9 mouse cellular contexts compared by ENCODE assay signal in the genomic region with DNA sequence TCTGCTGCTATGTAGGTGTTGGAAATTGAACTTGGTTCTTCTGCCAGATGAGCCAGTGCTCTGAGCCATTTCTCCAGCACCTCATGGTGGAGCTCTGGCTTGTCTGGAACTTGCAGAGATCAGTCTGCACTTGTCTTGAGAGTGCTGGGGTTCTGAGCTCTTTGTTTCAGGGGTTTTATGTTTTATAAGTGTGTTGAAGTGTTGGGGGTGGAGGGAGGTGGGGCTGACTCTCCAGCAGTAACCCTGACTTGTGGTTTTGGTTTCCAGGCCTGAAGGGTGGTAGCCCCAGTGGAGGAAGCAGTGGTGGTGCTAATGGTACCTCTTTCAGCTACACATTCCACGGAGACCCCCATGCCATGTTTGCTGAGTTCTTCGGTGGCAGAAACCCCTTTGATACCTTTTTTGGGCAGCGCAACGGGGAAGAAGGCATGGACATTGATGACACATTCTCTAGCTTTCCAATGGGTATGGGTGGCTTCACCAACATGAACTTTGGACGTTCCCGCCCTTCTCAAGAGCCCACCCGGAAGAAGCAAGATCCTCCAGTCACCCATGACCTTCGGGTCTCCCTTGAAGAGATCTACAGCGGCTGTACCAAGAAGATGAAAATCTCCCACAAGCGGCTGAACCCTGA. TPM values are rescaled to one million over a fixed set of nuclear protein-coding genes. Genes with fewer than 3 reads are reported as not detected.
A peak's percentile ranks its signal among the peaks of the same experiment; 100 is the strongest.
DNase-seq lines count a peak whose midpoint lies in the region; ATAC-seq and TF ChIP-seq lines count a peak whose summit lies in the region.
"Had no signal": no experiment of that assay in that cellular context is flagged by ENCODE, and none has a peak within 500 bp of the region (broad histone marks: within the 10 kb centered on the region; RNA-seq: fewer than 3 reads in every experiment).

No protein-coding gene starts in this region.

- peaks cover 19% of the 10 kb centered on the region for H3K4me1 ChIP-seq in heart, embryonic 12.5 days (replicated peaks)
- peaks cover 57% of the 10 kb centered on the region for H3K4me1 ChIP-seq in E14TG2a.4 (replicated peaks; ENCODE audit: low read depth, low read length)
- peaks cover 7% of the 10 kb centered on the region for H3K4me1 ChIP-seq in forebrain, postnatal 0 days (ENCODE audit: insufficient read depth)
- peaks cover 16% of the 10 kb centered on the region for H3K4me1 ChIP-seq in liver, postnatal 0 days (ENCODE audit: insufficient read depth)

- no peaks in the 10 kb centered on the region for H3K9me3 ChIP-seq in heart, embryonic 12.5 days (replicated peaks)
- H3K9me3 ChIP-seq in E14TG2a.4 (ENCODE audit: low read length): no peaks in the 10 kb centered on the region
- H3K9me3 ChIP-seq in forebrain, postnatal 0 days (ENCODE audit: low read length): no peaks in the 10 kb centered on the region
- no peaks in the 10 kb centered on the region for H3K9me3 ChIP-seq in liver, postnatal 0 days (ENCODE audit: low read length)

- whole genome bisulfite sequencing in heart, embryonic 12.5 days: 92% methylated on average over 10 of the region's 10 CpGs
- WGBS in forebrain, postnatal 0 days: 94% methylated on average over 10 of the region's 10 CpGs
- 80% methylated on average over 10 of the region's 10 CpGs for WGBS in liver, postnatal 0 days (ENCODE audit: insufficient replicate concordance)

- peaks cover 44% of the 10 kb centered on the region for H3K36me3 ChIP-seq in heart, embryonic 12.5 days
- peaks cover 54% of the 10 kb centered on the region for H3K36me3 ChIP-seq in E14TG2a.4 (ENCODE audit: insufficient read depth, low read length)
- H3K36me3 ChIP-seq in forebrain, postnatal 0 days (ENCODE audit: insufficient read depth): peaks cover 46% of the 10 kb centered on the region
- H3K36me3 ChIP-seq in liver, postnatal 0 days (replicated peaks; ENCODE audit: insufficient read depth, low read length): peaks cover 46% of the 10 kb centered on the region

- ATAC-seq in heart, embryonic 12.5 days (ENCODE audit: insufficient number of reproducible peaks, low FRiP score): no peak
- ATAC-seq in forebrain, postnatal 0 days: no peak
- no peak for ATAC-seq in liver, postnatal 0 days

- no peak for TF ChIP-seq CTCF in E14TG2a.4 (conservative IDR thresholded peaks at IDR 0.05; ENCODE audit: low read length)
- no peak for TF ChIP-seq CTCF in forebrain, postnatal 0 days (IDR thresholded peaks at IDR 0.05; ENCODE audit: low read depth)
- no peak for TF ChIP-seq CTCF in liver, postnatal 0 days (IDR thresholded peaks at IDR 0.05; ENCODE audit: low read depth)

- no peak for TF ChIP-seq EP300 in liver, postnatal 0 days (IDR thresholded peaks at IDR 0.05; ENCODE audit: low read depth)

- H3K9ac ChIP-seq in heart, embryonic 12.5 days: peak overlapping the region; percentile 91
- peak overlapping the region; percentile 68 for H3K9ac ChIP-seq in forebrain, postnatal 0 days
- H3K9ac ChIP-seq in liver, postnatal 0 days (replicated peaks): peak overlapping the region; percentile 95

- H3K27me3 ChIP-seq in heart, embryonic 12.5 days (replicated peaks): no peaks in the 10 kb centered on the region
- no peaks in the 10 kb centered on the region for H3K27me3 ChIP-seq in E14TG2a.4 (ENCODE audit: insufficient read depth, low read length)
- H3K27me3 ChIP-seq in forebrain, postnatal 0 days (ENCODE audit: insufficient read depth, low read length): no peaks in the 10 kb centered on the region
- H3K27me3 ChIP-seq in liver, postnatal 0 days (ENCODE audit: insufficient read depth, low read length): no peaks in the 10 kb centered on the region

- peak overlapping the region; percentile 73 for H3K4me3 ChIP-seq in heart, embryonic 12.5 days
- H3K4me3 ChIP-seq in E14TG2a.4 (replicated peaks; ENCODE audit: low read length): peak overlapping the region; percentile 93
- H3K4me3 ChIP-seq in forebrain, postnatal 0 days (ENCODE audit: low read depth, low read length): peak overlapping the region; percentile 83
- peak overlapping the region; percentile 95 for H3K4me3 ChIP-seq in liver, postnatal 0 days (ENCODE audit: low read depth, low read length)

- peak overlapping the region; percentile 80 for H3K4me2 ChIP-seq in heart, embryonic 12.5 days
- peak overlapping the region; percentile 63 for H3K4me2 ChIP-seq in forebrain, postnatal 0 days (ENCODE audit: low read depth)
- H3K4me2 ChIP-seq in liver, postnatal 0 days (ENCODE audit: low read depth, low read length): peak overlapping the region; percentile 78

- DNase-seq in heart, postnatal 36 days: no peak
- no peak for DNase-seq in forebrain, postnatal 0 days
- DNase-seq in liver, postnatal 0 days: no peak
- DNase-seq in left cerebral cortex, adult 9 months (ENCODE audit: low spot score in 2 of 2): no peak
- no peak for DNase-seq in urinary bladder, adult 18-20 months (ENCODE audit: low spot score in 2 of 2)
- no peak for DNase-seq in layer of hippocampus, postnatal 36 days
- DNase-seq: kidney, postnatal 14 days had no signal

- intact Hi-C loops in heart, postnatal 36 days (cut with DNase I): no loop called here

- no peak overlapping the region for H3K27ac ChIP-seq in heart, embryonic 12.5 days (ENCODE audit: poor library complexity, severe bottlenecking)
- no peak overlapping the region for H3K27ac ChIP-seq in forebrain, postnatal 0 days (ENCODE audit: low read depth, low read length)
- no peak overlapping the region for H3K27ac ChIP-seq in liver, postnatal 0 days (ENCODE audit: low read depth)

RNA-seq across cellular contexts. Expression of a gene that starts 1.7 kb away (rescaled TPM):
- 45.1 and 47.4 TPM in 2 replicates for polyA plus RNA-seq in heart, embryonic 12.5 days (2016; fragmentation: Nextera tagmentation; extraction: Ambion mirVana)
- 10 to 100 TPM; 10.7 to 16.0 TPM for total RNA-seq in heart, postnatal 36 days (2021)
- total RNA-seq in forebrain, postnatal 0 days (2014; rRNA removed): 41.2 and 46.6 TPM in 2 replicates
- 40.7 and 65.1 TPM in 2 replicates for polyA plus RNA-seq in forebrain, postnatal 0 days (2015; fragmentation: Nextera tagmentation; extraction: Ambion mirVana)
- 29.4 and 31.6 TPM in 2 replicates for polyA plus RNA-seq in liver, postnatal 0 days (2015; fragmentation: Nextera tagmentation; extraction: Ambion mirVana)
- total RNA-seq in layer of hippocampus, postnatal 36 days (2021): 10 to 100 TPM; 46.3 to 51.8 TPM

RNA-seq across cellular contexts. Expression of a gene that starts 1.9 kb away (rescaled TPM):
- polyA plus RNA-seq in heart, embryonic 12.5 days (2016; fragmentation: Nextera tagmentation; extraction: Ambion mirVana): 445 and 456 TPM in 2 replicates
- 100 to 1,000 TPM; 431 to 554 TPM for total RNA-seq in heart, postnatal 36 days (2021)
- total RNA-seq in forebrain, postnatal 0 days (2014; rRNA removed): 762 and 857 TPM in 2 replicates
- 1,089 and 1,117 TPM in 2 replicates for polyA plus RNA-seq in forebrain, postnatal 0 days (2015; fragmentation: Nextera tagmentation; extraction: Ambion mirVana)
- 252 and 258 TPM in 2 replicates for polyA plus RNA-seq in liver, postnatal 0 days (2015; fragmentation: Nextera tagmentation; extraction: Ambion mirVana)
- total RNA-seq in layer of hippocampus, postnatal 36 days (2021): 100 to 1,000 TPM; 511 to 514 TPM

RNA-seq across cellular contexts. Expression of a gene that starts 42.8 kb away (rescaled TPM):
- 175 and 180 TPM in 2 replicates for polyA plus RNA-seq in heart, embryonic 12.5 days (2016; fragmentation: Nextera tagmentation; extraction: Ambion mirVana)
- 10 to 100 TPM; 25.2 to 28.3 TPM for total RNA-seq in heart, postnatal 36 days (2021)
- total RNA-seq in forebrain, postnatal 0 days (2014; rRNA removed): 77.8 and 85.3 TPM in 2 replicates
- polyA plus RNA-seq in forebrain, postnatal 0 days (2015; fragmentation: Nextera tagmentation; extraction: Ambion mirVana): 119 and 135 TPM in 2 replicates
- polyA plus RNA-seq in liver, postnatal 0 days (2015; fragmentation: Nextera tagmentation; extraction: Ambion mirVana): 44.4 and 46.1 TPM in 2 replicates
- 10 to 100 TPM; 56.9 to 58.1 TPM for total RNA-seq in layer of hippocampus, postnatal 36 days (2021)

RNA-seq across cellular contexts. Expression of a gene that starts 43.2 kb away (rescaled TPM):
- 547 and 555 TPM in 2 replicates for polyA plus RNA-seq in heart, embryonic 12.5 days (2016; fragmentation: Nextera tagmentation; extraction: Ambion mirVana)
- 100 to 1,000 TPM; 712 to 745 TPM for total RNA-seq in heart, postnatal 36 days (2021)
- 155 and 262 TPM in 2 replicates for total RNA-seq in forebrain, postnatal 0 days (2014; rRNA removed)
- 392 and 492 TPM in 2 replicates for polyA plus RNA-seq in forebrain, postnatal 0 days (2015; fragmentation: Nextera tagmentation; extraction: Ambion mirVana)
- polyA plus RNA-seq in liver, postnatal 0 days (2015; fragmentation: Nextera tagmentation; extraction: Ambion mirVana): 298 and 304 TPM in 2 replicates
- total RNA-seq in layer of hippocampus, postnatal 36 days (2021): 100 to 1,000 TPM; 147 to 150 TPM

RNA-seq across cellular contexts. Expression of a gene that starts 56.8 kb away (rescaled TPM):
- 0.32 and 0.60 TPM in 2 replicates for polyA plus RNA-seq in heart, embryonic 12.5 days (2016; fragmentation: Nextera tagmentation; extraction: Ambion mirVana)
- under 1 TPM; 0.27 to 0.75 TPM for total RNA-seq in heart, postnatal 36 days (2021)
- 0.46 and 0.57 TPM in 2 replicates for total RNA-seq in forebrain, postnatal 0 days (2014; rRNA removed)
- 0.20 and 0.27 TPM in 2 replicates for polyA plus RNA-seq in forebrain, postnatal 0 days (2015; fragmentation: Nextera tagmentation; extraction: Ambion mirVana)
- 0.12 and 0.16 TPM in 2 replicates for polyA plus RNA-seq in liver, postnatal 0 days (2015; fragmentation: Nextera tagmentation; extraction: Ambion mirVana)
- 1 to 10 TPM in 1 of 2 experiments, under 1 TPM in 1; 1.00 to 1.4 TPM for total RNA-seq in layer of hippocampus, postnatal 36 days (2021)
